Mouse (Mus musculus) CH12F3 (cell line): ENCODE results near the gene Fgfr2.

Source experiments
- in situ Hi-C: fragments of 300-500 bp; cut with MboI; formaldehyde crosslinking; loops from 2 replicates; pipeline ENCODE4 v1.14.3; 2020; ENCODE audit warnings: low sequenced_read_pairs

Fgfr2 gene

GRCm38 (mm10) chr7:132704310-132704875 lies 418.8 kb downstream of the Fgfr2 start:
- in situ Hi-C loops: no loop called here

GRCm38 (mm10) chr7:132703515-132704309 lies 419.4 kb downstream of the Fgfr2 start:
- in situ Hi-C loops: no loop called here

GRCm38 (mm10) chr7:132702492-132703070 lies 420.6 kb downstream of the Fgfr2 start:
- in situ Hi-C loops: no loop called here

GRCm38 (mm10) chr7:132702024-132702423 lies 421.1 kb downstream of the Fgfr2 start:
- in situ Hi-C loops: no loop called here

- in situ Hi-C loops: no loop called here
These were observed 421.7 kb downstream of the Fgfr2 start for GRCm38 (mm10) chr7:132701412-132701811.

- in situ Hi-C loops: no loop called here
These were observed 423.0 kb downstream of the Fgfr2 start for GRCm38 (mm10) chr7:132700107-132700506.

- in situ Hi-C loops: no loop called here
These were observed 423.5 kb downstream of the Fgfr2 start for GRCm38 (mm10) chr7:132699639-132700038.

- in situ Hi-C loops: no loop called here
These were observed 424.0 kb downstream of the Fgfr2 start for GRCm38 (mm10) chr7:132699165-132699564.

- in situ Hi-C loops: no loop called here
These were observed 424.4 kb downstream of the Fgfr2 start for GRCm38 (mm10) chr7:132698737-132699136.

- in situ Hi-C loops: no loop called here
These were observed 425.8 kb downstream of the Fgfr2 start for GRCm38 (mm10) chr7:132697258-132697796.

- in situ Hi-C loops: no loop called here
These were observed 429.6 kb downstream of the Fgfr2 start for GRCm38 (mm10) chr7:132693561-132693960.

GRCm38 (mm10) chr7:132692719-132693118 lies 430.4 kb downstream of the Fgfr2 start:
- in situ Hi-C loops: no loop called here

GRCm38 (mm10) chr7:132690716-132691472 lies 432.3 kb downstream of the Fgfr2 start:
- in situ Hi-C loops: no loop called here

- in situ Hi-C loops: no loop called here
These were observed 433.4 kb downstream of the Fgfr2 start for GRCm38 (mm10) chr7:132689722-132690121.

GRCm38 (mm10) chr7:132688721-132689120 lies 434.4 kb downstream of the Fgfr2 start:
- in situ Hi-C loops: no loop called here

GRCm38 (mm10) chr7:132687897-132688296 lies 435.3 kb downstream of the Fgfr2 start:
- in situ Hi-C loops: no loop called here

GRCm38 (mm10) chr7:132686515-132686914 lies 436.6 kb downstream of the Fgfr2 start:
- in situ Hi-C loops: no loop called here

- in situ Hi-C loops: no loop called here
These were observed 439.2 kb downstream of the Fgfr2 start for GRCm38 (mm10) chr7:132683923-132684322.

- in situ Hi-C loops: no loop called here
These were observed 440.2 kb downstream of the Fgfr2 start for GRCm38 (mm10) chr7:132682901-132683300.

- in situ Hi-C loops: no loop called here
These were observed 440.8 kb downstream of the Fgfr2 start for GRCm38 (mm10) chr7:132682336-132682735.

- in situ Hi-C loops: no loop called here
These were observed 441.3 kb downstream of the Fgfr2 start for GRCm38 (mm10) chr7:132681831-132682230.
